Comparison of ENCODE assay signal across 35 mouse cellular contexts in genomic region chr1:91123004-91123403, GRCm38 (mm10). TPM values are rescaled to one million over a fixed set of nuclear protein-coding genes. Genes with fewer than 3 reads are reported as not detected.
"Had no signal": no experiment of that assay in that cellular context is flagged by ENCODE, and none has a peak within 500 bp of the region (broad histone marks: within the 10 kb centered on the region; RNA-seq: fewer than 3 reads in every experiment).

No protein-coding gene starts in this region.

- H3K4me2 ChIP-seq: limb, embryonic 12.5 days; limb, embryonic 13.5 days; limb, embryonic 15.5 days; liver, embryonic 11.5 days; liver, embryonic 12.5 days; liver, embryonic 13.5 days; liver, embryonic 15.5 days; lung, embryonic 14.5 days; lung, embryonic 15.5 days; midbrain, embryonic 11.5 days; midbrain, embryonic 12.5 days; midbrain, embryonic 13.5 days; midbrain, embryonic 15.5 days; neural tube, embryonic 12.5 days had no signal

- H3K9me3 ChIP-seq: limb, embryonic 10.5 days; limb, embryonic 12.5 days; limb, embryonic 13.5 days; limb, embryonic 15.5 days; liver, embryonic 13.5 days; liver, embryonic 15.5 days; lung, embryonic 15.5 days; midbrain, embryonic 10.5 days; midbrain, embryonic 12.5 days; midbrain, embryonic 13.5 days; midbrain, embryonic 15.5 days; neural tube, embryonic 12.5 days had no signal

- H3K4me1 ChIP-seq: limb, embryonic 10.5 days; limb, embryonic 12.5 days; limb, embryonic 13.5 days; limb, embryonic 15.5 days; liver, embryonic 13.5 days; liver, embryonic 15.5 days; lung, embryonic 15.5 days; midbrain, embryonic 12.5 days; midbrain, embryonic 13.5 days; midbrain, embryonic 15.5 days; neural tube, embryonic 12.5 days had no signal

- H3K27ac ChIP-seq: limb, embryonic 10.5 days; limb, embryonic 12.5 days; limb, embryonic 13.5 days; limb, embryonic 15.5 days; liver, embryonic 12.5 days; liver, embryonic 13.5 days; liver, embryonic 14.5 days; liver, embryonic 15.5 days; lung, embryonic 15.5 days; macrophage; midbrain, embryonic 10.5 days; midbrain, embryonic 12.5 days; midbrain, embryonic 13.5 days; midbrain, embryonic 15.5 days; neural tube, embryonic 12.5 days had no signal

- DNase-seq: left cerebral cortex, postnatal 4 days; liver, embryonic 13.5 days; lung, adult 18-20 months; lung, adult 2 months; lung, embryonic 14.5 days; lung, postnatal 10 days; lung, postnatal 14 days; lung, postnatal 36 days; lung, postnatal 4 days; midbrain, embryonic 14.5 days had no signal

- H3K9ac ChIP-seq: limb, embryonic 12.5 days; limb, embryonic 13.5 days; limb, embryonic 15.5 days; liver, embryonic 12.5 days; liver, embryonic 13.5 days; liver, embryonic 14.5 days; liver, embryonic 15.5 days; lung, embryonic 14.5 days; lung, embryonic 15.5 days; midbrain, embryonic 12.5 days; midbrain, embryonic 13.5 days; midbrain, embryonic 15.5 days; neural tube, embryonic 12.5 days had no signal

- H3K4me3 ChIP-seq: limb, embryonic 10.5 days; limb, embryonic 12.5 days; limb, embryonic 13.5 days; limb, embryonic 15.5 days; liver, embryonic 12.5 days; liver, embryonic 13.5 days; liver, embryonic 15.5 days; lung, embryonic 15.5 days; megakaryocyte, embryonic 14.5 days; midbrain, embryonic 10.5 days; midbrain, embryonic 12.5 days; midbrain, embryonic 13.5 days; midbrain, embryonic 15.5 days; myocyte; neural tube, embryonic 12.5 days had no signal

- ATAC-seq: lung, postnatal 0 days; midbrain, embryonic 13.5 days; midbrain, embryonic 15.5 days; midbrain, embryonic 16.5 days had no signal

- H3K27me3 ChIP-seq: limb, embryonic 12.5 days; limb, embryonic 13.5 days; limb, embryonic 15.5 days; liver, embryonic 12.5 days; liver, embryonic 13.5 days; liver, embryonic 15.5 days; lung, embryonic 15.5 days; megakaryocyte, embryonic 14.5 days; midbrain, embryonic 12.5 days; midbrain, embryonic 13.5 days; midbrain, embryonic 15.5 days; neural tube, embryonic 12.5 days had no signal

RNA-seq across cellular contexts. Expression of gene Rbm44, which starts 21.9 kb away (rescaled TPM):
- total RNA-seq: left cerebral cortex, adult 8-10 months; left cerebral cortex, postnatal 14 days; left cerebral cortex, postnatal 36 days; midbrain, postnatal 0 days had no signal
- polyA plus RNA-seq: liver, adult 2 months; lung, adult 2 months; myocyte had no signal
